Mouse (Mus musculus) cerebellum, adult 2 months (tissue): ENCODE data around the gene Mfap2.

Experiments used
- CTCF ChIP-seq: fragments of 200-500 bp; IDR thresholded peaks from 2 replicates; pipeline ENCODE4 v1.5.1; 2011; ENCODE audit warnings: low read depth, mild to moderate bottlenecking, control low read depth, low read length, moderate library complexity, borderline replicate concordance; ENCODE audit not compliant: insufficient read depth
- POLR2A ChIP-seq: fragments of 200-500 bp; IDR thresholded peaks from 2 replicates; pipeline ENCODE4 v1.6.1; 2011; ENCODE audit warnings: low read length, control low read depth, borderline replicate concordance; ENCODE audit not compliant: insufficient read depth

DNA sequence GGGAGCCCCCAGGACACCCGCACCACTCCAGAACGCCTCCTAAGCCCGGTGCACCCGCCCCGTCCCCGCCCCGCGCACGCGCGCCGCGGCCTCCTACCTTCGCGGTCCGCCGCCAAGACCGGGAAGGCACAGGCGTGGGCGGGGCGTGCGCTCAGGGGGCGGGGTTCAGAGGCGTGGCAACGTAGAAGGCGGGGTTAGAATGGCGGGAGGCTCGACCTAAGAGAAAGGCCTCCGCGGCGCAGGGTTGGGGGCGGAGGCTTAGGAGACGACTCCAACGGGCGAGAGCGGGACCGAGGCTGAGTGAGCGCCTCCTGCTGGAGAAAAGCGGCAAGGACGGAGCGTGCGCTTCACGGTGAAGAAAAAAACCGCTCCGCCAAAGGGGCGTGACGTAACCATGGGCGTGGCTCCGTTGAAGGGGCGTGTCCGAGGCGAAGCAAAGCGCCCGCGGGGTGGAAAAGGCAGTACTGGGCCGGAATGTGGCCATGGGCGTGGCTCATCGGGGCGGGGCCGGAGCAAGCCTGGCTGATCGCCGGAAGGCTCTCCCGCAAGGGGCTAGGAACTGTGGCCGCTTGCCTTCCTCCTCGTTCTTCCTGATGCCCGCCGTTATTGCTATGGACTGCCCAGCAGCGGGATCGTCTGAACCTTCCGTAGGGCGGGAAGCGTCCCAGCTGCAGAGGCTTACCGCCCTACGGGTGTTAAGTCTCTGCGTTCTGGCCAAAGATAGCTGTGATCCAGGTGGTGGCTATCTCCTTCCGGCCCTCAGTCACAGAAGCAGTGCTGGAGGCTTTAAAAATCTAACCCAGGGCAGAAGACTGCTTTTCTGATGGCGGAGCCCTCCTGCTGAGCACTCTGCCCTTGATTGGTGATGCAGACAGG lies 50.4 kb downstream of the Mfap2 start, which contains the start of gene Crocc:
- TF ChIP-seq CTCF, result peak; percentile 82
- peak; percentile 85 for TF ChIP-seq POLR2A
